Mouse (Mus musculus): ENCODE results near the gene Aknad1. TPM values are rescaled to one million over a fixed set of nuclear protein-coding genes. Genes with fewer than 3 reads are reported as not detected.

The Aknad1 gene
- total and polyA plus RNA-seq, 3 experiments: not detected

DNA sequence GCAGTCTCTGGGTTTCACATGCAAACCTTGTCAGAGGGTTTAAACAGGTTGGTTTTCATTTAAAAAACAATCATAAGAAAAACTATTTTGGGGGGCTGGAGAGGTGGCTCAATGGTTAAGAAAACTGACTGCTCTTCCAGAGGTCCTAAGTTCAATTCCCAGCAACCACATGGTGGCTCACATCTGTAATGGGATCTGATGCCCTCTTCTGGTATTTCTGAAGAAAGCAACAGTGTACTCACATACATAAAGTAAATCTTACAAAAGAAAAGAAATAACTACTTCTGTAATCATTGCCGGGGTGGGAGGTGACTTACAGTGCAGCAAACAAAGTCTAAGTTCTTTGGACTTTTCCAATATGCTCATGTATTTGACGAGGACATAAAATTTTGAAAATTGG, 58.9 kb downstream of the Aknad1 start (continued):
- no peak for TF ChIP-seq ZKSCAN1 (IDR thresholded peaks at IDR 0.05; ENCODE audit: borderline replicate concordance, low read depth, low read length)
- no peak for TF ChIP-seq EP300 (IDR thresholded peaks at IDR 0.05; ENCODE audit: low read length)
- TF ChIP-seq ZNF384 (IDR thresholded peaks at IDR 0.05; ENCODE audit: low read depth, low read length): no peak
- TF ChIP-seq NRF1 (IDR thresholded peaks at IDR 0.05; ENCODE audit: low read depth, low read length): no peak
- TF ChIP-seq TCF12 (IDR thresholded peaks at IDR 0.05; ENCODE audit: low read depth, low read length): no peak
- no peak for TF ChIP-seq CHD1 (IDR thresholded peaks at IDR 0.05; ENCODE audit: low read depth, low read length)
- TF ChIP-seq IRF4 (IDR thresholded peaks at IDR 0.05; ENCODE audit: low read depth, low read length): no peak
- TF ChIP-seq MXI1 (IDR thresholded peaks at IDR 0.05; ENCODE audit: low read depth, low read length): no peak
- TF ChIP-seq MYC (IDR thresholded peaks at IDR 0.05; ENCODE audit: low read depth, low read length): peak; percentile 80; the same call in 1 of the 2 replicates
- no peak for TF ChIP-seq ETS1 (conservative IDR thresholded peaks at IDR 0.05; ENCODE audit: low read depth, low read length)
- no peak for TF ChIP-seq HCFC1 (IDR thresholded peaks at IDR 0.05; ENCODE audit: low read depth, low read length)
- no peak for TF ChIP-seq KAT2A (IDR thresholded peaks at IDR 0.05; ENCODE audit: insufficient replicate concordance, low read length)
- no peak for TF ChIP-seq POLR2AphosphoS2 (IDR thresholded peaks at IDR 0.05; ENCODE audit: low read depth, low read length)
- no peak for TF ChIP-seq ELF1 (IDR thresholded peaks at IDR 0.05; ENCODE audit: low read depth, low read length)

GRCm38 (mm10) chr3:108805622-108806021, 66.2 kb downstream of the Aknad1 start:
- Histone ChIP-seq H3K36me3 (replicated peaks in 1 of 2; ENCODE audit: control insufficient read depth in 1 of 2, insufficient read depth in 1 of 2, low read length in 1 of 2) (peaks cover 50 to 71% of the 10 kb centered on the region in 2 experiments), H3K4me1 (ENCODE audit: control insufficient read depth in 1 of 2, insufficient read depth in 2 of 2) (peaks cover 0 to 3% of the 10 kb centered on the region in 2 experiments; a peak in 2 of 4 replicates)
- dilution Hi-C loops (cut with MboI; ENCODE audit: extremely low pct_ligation_motif_present, extremely low pct_unique_long_range_greater_than_20kb, low sequenced_read_pairs): no loop called here

More at GRCm38 (mm10) chr3:108805622-108806021, 66.2 kb downstream of the Aknad1 start:
- DNase-seq (ENCODE audit: extremely low read depth): no peak
- Histone ChIP-seq H3K9ac (ENCODE audit: insufficient read depth, low read depth) (no peak overlapping the region), H3K79me2 (replicated peaks; ENCODE audit: control insufficient read depth, extremely low read depth, insufficient read depth, poor library complexity, severe bottlenecking) (no peaks in the 10 kb centered on the region), H3K4me2 (ENCODE audit: insufficient read depth, low read depth, poor library complexity, severe bottlenecking) (no peak overlapping the region), H3K27ac (ENCODE audit: insufficient read depth, low read depth) (no peak overlapping the region), H3K9me3 (replicated peaks; ENCODE audit: low read length) (no peaks in the 10 kb centered on the region), H3K27me3 (replicated peaks) (no peaks in the 10 kb centered on the region), H3K4me3 (replicated peaks in 1 of 3; ENCODE audit: low read depth in 2 of 3, low read length in 2 of 3, poor library complexity in 1 of 3) (no peak overlapping the region)
- in situ Hi-C loops (cut with MboI; ENCODE audit: low pct_ligation_motif_present, low pct_unique_long_range_greater_than_20kb, low sequenced_read_pairs): no loop called here
- TF ChIP-seq RCOR1 (conservative IDR thresholded peaks at IDR 0.05; ENCODE audit: low read depth, low read length): no peak
- TF ChIP-seq ZNF384 (IDR thresholded peaks at IDR 0.05; ENCODE audit: low read depth, low read length): no peak
- no peak for TF ChIP-seq JUN (IDR thresholded peaks at IDR 0.05; ENCODE audit: insufficient read depth, low read depth, low read length)
- no peak for TF ChIP-seq TCF12 (IDR thresholded peaks at IDR 0.05; ENCODE audit: low read depth, low read length)
- TF ChIP-seq HCFC1 (IDR thresholded peaks at IDR 0.05; ENCODE audit: low read depth, low read length): no peak
- no peak for TF ChIP-seq PAX5 (IDR thresholded peaks at IDR 0.05; ENCODE audit: low read length)
- TF ChIP-seq JUND (conservative IDR thresholded peaks at IDR 0.05; ENCODE audit: low read depth, low read length): no peak
- no peak for TF ChIP-seq TBP (conservative IDR thresholded peaks at IDR 0.05; ENCODE audit: low read depth, low read length)
- TF ChIP-seq CTCF (conservative IDR thresholded peaks at IDR 0.05 in 1 of 2, IDR thresholded peaks at IDR 0.05 in 1 of 2; ENCODE audit: low read depth in 2 of 2, low read length in 2 of 2): no peak
- no peak for TF ChIP-seq ZKSCAN1 (IDR thresholded peaks at IDR 0.05; ENCODE audit: borderline replicate concordance, low read depth, low read length)
- TF ChIP-seq MEF2A (IDR thresholded peaks at IDR 0.05; ENCODE audit: borderline replicate concordance, low read depth, low read length): no peak
- TF ChIP-seq BHLHE40 (IDR thresholded peaks at IDR 0.05; ENCODE audit: low read depth, low read length): no peak
- TF ChIP-seq ETS1 (conservative IDR thresholded peaks at IDR 0.05; ENCODE audit: low read depth, low read length): no peak
- TF ChIP-seq SMC3 (IDR thresholded peaks at IDR 0.05; ENCODE audit: low read depth, low read length): no peak
- no peak for TF ChIP-seq IRF4 (IDR thresholded peaks at IDR 0.05; ENCODE audit: low read depth, low read length)
- TF ChIP-seq POLR2A (IDR thresholded peaks at IDR 0.05; ENCODE audit: low read depth, low read length): no peak
- no peak for TF ChIP-seq RAD21 (IDR thresholded peaks at IDR 0.05; ENCODE audit: low read depth, low read length)
- no peak for TF ChIP-seq ZC3H11A (IDR thresholded peaks at IDR 0.05; ENCODE audit: low read depth, low read length)
- no peak for TF ChIP-seq MAZ (IDR thresholded peaks at IDR 0.05; ENCODE audit: low read depth, low read length)
